Mouse (Mus musculus) kidney, postnatal 0 days (tissue): ENCODE measurements around the gene Six4. TPM values are rescaled to one million over a fixed set of nuclear protein-coding genes. Genes with fewer than 3 reads are reported as not detected.

Experiments used
- ATAC-seq: fragments of 200-750 bp; cut with Nextera tagmentation; replicated peaks from 2 replicates; pipeline ENCODE4 v1.8.0; 2017; ENCODE audit warnings: low read depth, moderate number of reproducible peaks, moderate TSS enrichment, moderate library complexity; ENCODE audit not compliant: low FRiP score
- DNase-seq: peaks from one replicate; pipeline ENCODE4 v3.0.0-alpha.2; 2016; ENCODE audit warnings: low spot score
- H3K27ac ChIP-seq: fragments of 300-500 bp; sonication (generic); 2 replicates; pipeline ENCODE4 v1.5.1; 2014; ENCODE audit warnings: mild to moderate bottlenecking
- H3K27me3 ChIP-seq: fragments of 300-500 bp; sonication (generic); 2 replicates; pipeline ENCODE4 v1.6.1; 2014; ENCODE audit warnings: low read length, mixed read lengths; ENCODE audit not compliant: insufficient read depth
- H3K36me3 ChIP-seq: fragments of 300-500 bp; sonication (generic); 2 replicates; pipeline ENCODE4 v1.6.1; 2014; ENCODE audit warnings: low read length, mixed read lengths; ENCODE audit not compliant: insufficient read depth
- H3K4me1 ChIP-seq: fragments of 300-500 bp; sonication (generic); replicated peaks from 2 replicates; pipeline ENCODE4 v1.6.1; 2014; ENCODE audit warnings: antibody characterized with exemption, low read length, mixed read lengths; ENCODE audit not compliant: insufficient read depth
- H3K4me2 ChIP-seq: fragments of 300-500 bp; sonication (generic); 2 replicates; pipeline ENCODE4 v1.6.1; 2014; ENCODE audit warnings: mild to moderate bottlenecking, low read length, moderate library complexity, mixed read lengths
- H3K4me3 ChIP-seq: fragments of 300-500 bp; sonication (generic); replicated peaks from 2 replicates; pipeline ENCODE4 v1.5.1; 2014; ENCODE audit warnings: low read depth, low read length
- H3K9ac ChIP-seq: fragments of 300-500 bp; sonication (generic); 2 replicates; pipeline ENCODE4 v1.6.1; 2014; ENCODE audit warnings: low read depth, low read length
- H3K9me3 ChIP-seq: fragments of 300-500 bp; sonication (generic); replicated peaks from 2 replicates; pipeline ENCODE4 v1.6.1; 2016; ENCODE audit warnings: low read length, inconsistent platforms, mixed read lengths
- CTCF ChIP-seq: IDR thresholded peaks from 2 replicates; pipeline ENCODE4 v1.5.1; 2016; ENCODE audit warnings: antibody characterized with exemption, low read depth, mild to moderate bottlenecking, moderate library complexity
- WGBS: fragments of 180-500 bp; shearing (Covaris S2); extraction: QIAGEN DNeasy Blood & Tissue Kit; methylation state at CpG from one replicate; pipeline ENCODE4 v1.1.7; 2014; 5-methylcytosine and 5-hydroxymethylcytosine counted together
- polyA plus RNA-seq: library from polyadenylated mRNA; unstranded; fragments of >200 nt; fragmentation: Nextera tagmentation; extraction: Ambion mirVana; gene quantifications from 2 replicates; pipeline ENCODE4 v1.2.1, GENCODE M21; 2015

Gene Six4
- polyA plus RNA-seq, 1 experiment from 2014 or later: 2.2 TPM

- TF ChIP-seq CTCF: no peak
- H3K9ac ChIP-seq: no peak overlapping the region
- no peaks in the 10 kb centered on the region for H3K4me1 ChIP-seq
- H3K36me3 ChIP-seq: no peaks in the 10 kb centered on the region
- no peak overlapping the region for H3K4me2 ChIP-seq
- H3K9me3 ChIP-seq: no peaks in the 10 kb centered on the region
- DNase-seq (no peak), ATAC-seq (no peak)
- 56% methylated on average over 9 of the region's 9 CpGs for WGBS
- no peak overlapping the region for H3K4me3 ChIP-seq
- H3K27ac ChIP-seq: no peak overlapping the region
- peaks cover 3% of the 10 kb centered on the region for H3K27me3 ChIP-seq
These were observed 52.3 kb downstream of the Six4 start for GRCm38 (mm10) chr12:73060805-73061410.

- 72% methylated on average over 6 of the region's 6 CpGs for WGBS
- Histone ChIP-seq H3K9me3 (no peaks in the 10 kb centered on the region), H3K27me3 (peaks cover 24% of the 10 kb centered on the region), H3K36me3 (no peaks in the 10 kb centered on the region), H3K27ac (no peak overlapping the region), H3K9ac (no peak overlapping the region), H3K4me1 (no peaks in the 10 kb centered on the region; the same call in 1 of the 2 replicates), H3K4me3 (no peak overlapping the region), H3K4me2 (no peak overlapping the region)
- no peak for TF ChIP-seq CTCF
- DNase-seq: no peak
- ATAC-seq: no peak
These were observed 55.8 kb downstream of the Six4 start for GRCm38 (mm10) chr12:73057492-73057891.

GRCm38 (mm10) chr12:73055451-73055850, 57.8 kb downstream of the Six4 start:
- no peaks in the 10 kb centered on the region for H3K9me3 ChIP-seq
- no peak overlapping the region for H3K9ac ChIP-seq
- H3K36me3 ChIP-seq: no peaks in the 10 kb centered on the region
- H3K27ac ChIP-seq: no peak overlapping the region
- H3K4me3 ChIP-seq: no peak overlapping the region
- H3K27me3 ChIP-seq: peaks cover 44% of the 10 kb centered on the region
- 18% methylated on average over 5 of the region's 5 CpGs for WGBS
- no peak overlapping the region for H3K4me2 ChIP-seq
- no peaks in the 10 kb centered on the region; the same call in 1 of the 2 replicates for H3K4me1 ChIP-seq
- TF ChIP-seq CTCF: no peak
- no peak for ATAC-seq
- DNase-seq: no peak

- no peak for DNase-seq
- 29% methylated on average over 15 of the region's 15 CpGs for WGBS
- no peak for TF ChIP-seq CTCF
These were observed 58.6 kb downstream of the Six4 start for GRCm38 (mm10) chr12:73054576-73055185.

GRCm38 (mm10) chr12:73053668-73054241, 59.5 kb downstream of the Six4 start, which contains the start of gene Six1:
Six1 (minus strand) TSS chr12:73053887.
- no peaks in the 10 kb centered on the region; the same call in 1 of the 2 replicates for H3K4me1 ChIP-seq
- peak; percentile 65 for TF ChIP-seq CTCF
- peak within 1 kb of the TSS; percentile 94 for H3K4me2 ChIP-seq
- no peaks in the 10 kb centered on the region for H3K36me3 ChIP-seq
- peak within 1 kb of the TSS; percentile 55 for H3K4me3 ChIP-seq
- peaks cover 60% of the 10 kb centered on the region for H3K27me3 ChIP-seq
- ATAC-seq (peak; percentile 81), DNase-seq (peak; percentile 88)
- H3K9me3 ChIP-seq: no peaks in the 10 kb centered on the region
- H3K27ac ChIP-seq: no peak within 1 kb of the TSS
- WGBS: under 1% methylated on average over 41 of the region's 42 CpGs
- H3K9ac ChIP-seq: peak within 1 kb of the TSS; percentile 25; the same call in 1 of the 2 replicates

More at GRCm38 (mm10) chr12:73054576-73055185, 58.6 kb downstream of the Six4 start:
- Histone ChIP-seq H3K9me3 (no peaks in the 10 kb centered on the region), H3K4me1 (no peaks in the 10 kb centered on the region; the same call in 1 of the 2 replicates), H3K27ac (no peak overlapping the region), H3K36me3 (no peaks in the 10 kb centered on the region), H3K9ac (no peak overlapping the region), H3K4me3 (no peak overlapping the region), H3K27me3 (peaks cover 51% of the 10 kb centered on the region), H3K4me2 (peak overlapping the region; percentile 94)
- ATAC-seq: no peak
